Mouse (Mus musculus): ENCODE measurements at regions not wholly inside any gene's neighbourhood (a gene's known extent, or its start where the extent isn't known, plus 50 kb on each side); places are given as distances from the start of the nearest gene placed in this dataset.

GRCm38 (mm10) chr5:64632171-64632570 is 171.0 kb upstream of the Klf3 start:
- Histone ChIP-seq H3K9me3 (ENCODE audit: control insufficient read depth, low read length) (no peaks in the 10 kb centered on the region), H3K9ac (ENCODE audit: low read depth, low read length, severe bottlenecking) (no peak overlapping the region), H3K4me1 (ENCODE audit: control insufficient read depth, insufficient read depth, low read length) (no peaks in the 10 kb centered on the region), H3K4me3 (replicated peaks; ENCODE audit: low read length) (no peak overlapping the region), H3K4me2 (replicated peaks; ENCODE audit: low read depth, low read length, severe bottlenecking) (no peak overlapping the region), H3K27ac (replicated peaks; ENCODE audit: low read depth, low read length) (no peak overlapping the region), H3K27me3 (ENCODE audit: control insufficient read depth, insufficient read depth, low read length) (no peaks in the 10 kb centered on the region), H3K36me3 (ENCODE audit: control insufficient read depth, insufficient read depth, low read length) (no peaks in the 10 kb centered on the region)
- DNase-seq (ENCODE audit: low spot score), result no peak
- 85% methylated on average over 5 of the region's 5 CpGs for WGBS
- ATAC-seq (ENCODE audit: low FRiP score, low read depth), result no peak
- TF ChIP-seq POLR2A (IDR thresholded peaks at IDR 0.05; ENCODE audit: borderline replicate concordance, extremely low read depth, insufficient read depth, insufficient read length), result no peak

- H3K27ac ChIP-seq (replicated peaks; ENCODE audit: low read depth, low read length), result no peak overlapping the region
- ATAC-seq (ENCODE audit: low FRiP score, low read depth) (peak; percentile 68; the same call in 1 of the 2 replicates), DNase-seq (ENCODE audit: low spot score) (peak; percentile 20)
- 71% methylated on average over 8 of the region's 8 CpGs for WGBS
- no peaks in the 10 kb centered on the region for H3K27me3 ChIP-seq (ENCODE audit: control insufficient read depth, insufficient read depth, low read length)
- H3K9me3 ChIP-seq (ENCODE audit: control insufficient read depth, low read length), result no peaks in the 10 kb centered on the region
- H3K36me3 ChIP-seq (ENCODE audit: control insufficient read depth, insufficient read depth, low read length), result no peaks in the 10 kb centered on the region
- H3K9ac ChIP-seq (ENCODE audit: low read depth, low read length, severe bottlenecking), result no peak overlapping the region
- H3K4me2 ChIP-seq (replicated peaks; ENCODE audit: low read depth, low read length, severe bottlenecking), result no peak overlapping the region
- H3K4me1 ChIP-seq (ENCODE audit: control insufficient read depth, insufficient read depth, low read length), result no peaks in the 10 kb centered on the region
- TF ChIP-seq POLR2A (IDR thresholded peaks at IDR 0.05; ENCODE audit: borderline replicate concordance, extremely low read depth, insufficient read depth, insufficient read length), result no peak
- no peak overlapping the region for H3K4me3 ChIP-seq (replicated peaks; ENCODE audit: low read length)
These were observed 169.2 kb upstream of the Klf3 start for GRCm38 (mm10) chr5:64634008-64634407.

- no peak overlapping the region for H3K4me3 ChIP-seq (replicated peaks; ENCODE audit: low read length)
- H3K9ac ChIP-seq (ENCODE audit: low read depth, low read length, severe bottlenecking), result no peak overlapping the region
- H3K36me3 ChIP-seq (ENCODE audit: control insufficient read depth, insufficient read depth, low read length), result no peaks in the 10 kb centered on the region
- DNase-seq (ENCODE audit: low spot score) (no peak), ATAC-seq (ENCODE audit: low FRiP score, low read depth) (no peak)
- TF ChIP-seq POLR2A (IDR thresholded peaks at IDR 0.05; ENCODE audit: borderline replicate concordance, extremely low read depth, insufficient read depth, insufficient read length), result no peak
- no peaks in the 10 kb centered on the region for H3K27me3 ChIP-seq (ENCODE audit: control insufficient read depth, insufficient read depth, low read length)
- 80% methylated on average over 4 of the region's 4 CpGs for WGBS
- H3K9me3 ChIP-seq (ENCODE audit: control insufficient read depth, low read length), result no peaks in the 10 kb centered on the region
- no peak overlapping the region for H3K27ac ChIP-seq (replicated peaks; ENCODE audit: low read depth, low read length)
- H3K4me1 ChIP-seq (ENCODE audit: control insufficient read depth, insufficient read depth, low read length), result no peaks in the 10 kb centered on the region
- H3K4me2 ChIP-seq (replicated peaks; ENCODE audit: low read depth, low read length, severe bottlenecking), result no peak overlapping the region
These were observed 168.5 kb upstream of the Klf3 start for GRCm38 (mm10) chr5:64634721-64635120.

- TF ChIP-seq POLR2A (IDR thresholded peaks at IDR 0.05; ENCODE audit: borderline replicate concordance, extremely low read depth, insufficient read depth, insufficient read length), result no peak
- Histone ChIP-seq H3K27me3 (ENCODE audit: control insufficient read depth, insufficient read depth, low read length) (no peaks in the 10 kb centered on the region), H3K27ac (replicated peaks; ENCODE audit: low read depth, low read length) (no peak overlapping the region), H3K36me3 (ENCODE audit: control insufficient read depth, insufficient read depth, low read length) (no peaks in the 10 kb centered on the region), H3K9ac (ENCODE audit: low read depth, low read length, severe bottlenecking) (no peak overlapping the region), H3K4me2 (replicated peaks; ENCODE audit: low read depth, low read length, severe bottlenecking) (no peak overlapping the region), H3K4me3 (replicated peaks; ENCODE audit: low read length) (no peak overlapping the region), H3K4me1 (ENCODE audit: control insufficient read depth, insufficient read depth, low read length) (no peaks in the 10 kb centered on the region), H3K9me3 (ENCODE audit: control insufficient read depth, low read length) (no peaks in the 10 kb centered on the region)
- no peak for ATAC-seq (ENCODE audit: low FRiP score, low read depth)
- no peak for DNase-seq (ENCODE audit: low spot score)
- WGBS, result 96% methylated on average over 3 of the region's 3 CpGs
These were observed 166.9 kb upstream of the Klf3 start for GRCm38 (mm10) chr5:64636301-64636700.

- Histone ChIP-seq H3K36me3 (ENCODE audit: control insufficient read depth, insufficient read depth, low read length) (no peaks in the 10 kb centered on the region), H3K27me3 (ENCODE audit: control insufficient read depth, insufficient read depth, low read length) (no peaks in the 10 kb centered on the region), H3K4me3 (replicated peaks; ENCODE audit: low read length) (no peak overlapping the region), H3K9me3 (ENCODE audit: control insufficient read depth, low read length) (0 out of 2 replicates have a peak, but pooled peaks cover 5% of the 10 kb centered on the region), H3K9ac (ENCODE audit: low read depth, low read length, severe bottlenecking) (no peak overlapping the region), H3K27ac (replicated peaks; ENCODE audit: low read depth, low read length) (no peak overlapping the region), H3K4me2 (replicated peaks; ENCODE audit: low read depth, low read length, severe bottlenecking) (no peak overlapping the region), H3K4me1 (ENCODE audit: control insufficient read depth, insufficient read depth, low read length) (peaks cover 12% of the 10 kb centered on the region)
- DNase-seq (ENCODE audit: low spot score), result no peak
- 96% methylated on average over 1 of the region's 1 CpGs for WGBS
- TF ChIP-seq POLR2A (IDR thresholded peaks at IDR 0.05; ENCODE audit: borderline replicate concordance, extremely low read depth, insufficient read depth, insufficient read length), result no peak
- no peak for ATAC-seq (ENCODE audit: low FRiP score, low read depth)
These were observed 159.6 kb upstream of the Klf3 start for GRCm38 (mm10) chr5:64643584-64643983.
